Mouse (Mus musculus): Measurements from ENCODE around the gene Lix1l.

DNA sequence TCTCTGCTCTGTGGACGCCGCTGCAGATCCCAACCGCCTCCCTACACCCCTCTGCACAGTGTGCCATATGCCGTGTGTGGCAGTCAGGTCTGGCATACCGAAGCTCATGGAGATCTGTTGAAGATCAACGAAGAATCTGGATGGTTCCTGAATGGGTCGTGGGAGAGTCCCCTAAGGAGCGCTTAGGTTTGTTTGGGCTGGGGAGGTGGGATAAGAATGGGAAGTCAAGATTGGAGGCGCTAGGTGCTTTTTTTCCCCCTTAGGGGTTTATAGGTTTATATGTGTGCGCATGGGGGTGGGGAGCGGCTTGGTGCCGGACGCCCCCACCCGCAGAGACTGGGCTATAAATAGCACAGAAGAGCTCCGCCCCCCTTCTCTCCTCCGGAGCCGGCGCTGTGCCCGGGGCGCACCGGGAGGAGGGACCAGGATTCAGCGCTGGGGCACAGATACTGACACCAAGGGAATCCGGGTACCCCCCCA, 4.7 kb upstream of the Lix1l start, which contains the start of gene Ankrd34a:
- TF ChIP-seq E2F4 (IDR thresholded peaks at IDR 0.05; ENCODE audit: insufficient read depth) (no peak), POLR2A (IDR thresholded peaks at IDR 0.05; ENCODE audit: insufficient read length, low read depth) (no peak), TCF12 (IDR thresholded peaks at IDR 0.05; ENCODE audit: insufficient read depth, poor library complexity, severe bottlenecking) (no peak)

All from myocyte (in vitro differentiated cells).